ENCODE assay signal across 9 mouse cellular contexts in genomic region chr3:153791610-153792363, GRCm38 (mm10). TPM values are rescaled to one million over a fixed set of nuclear protein-coding genes. Genes with fewer than 3 reads are reported as not detected.
A peak's percentile ranks its signal among the peaks of the same experiment; 100 is the strongest.
DNase-seq lines count a peak whose midpoint lies in the region; ATAC-seq and TF ChIP-seq lines count a peak whose summit lies in the region.
"Had no signal": no experiment of that assay in that cellular context is flagged by ENCODE, and none has a peak within 500 bp of the region (broad histone marks: within the 10 kb centered on the region; RNA-seq: fewer than 3 reads in every experiment).

No protein-coding gene starts in this region.

- no peak for TF ChIP-seq POLR2A in CH12.LX (IDR thresholded peaks at IDR 0.05; ENCODE audit: low read depth, low read length)

- no peak for TF ChIP-seq CTCF in CH12.LX (conservative IDR thresholded peaks at IDR 0.05 in 1 of 2, IDR thresholded peaks at IDR 0.05 in 1 of 2; ENCODE audit: low read depth in 2 of 2, low read length in 2 of 2)

- no peaks in the 10 kb centered on the region for H3K9me3 ChIP-seq in heart, embryonic 16.5 days (replicated peaks; ENCODE audit: control insufficient read depth, low read length)
- no peaks in the 10 kb centered on the region for H3K9me3 ChIP-seq in CH12.LX (replicated peaks; ENCODE audit: low read length)
- no peaks in the 10 kb centered on the region for H3K9me3 ChIP-seq in liver, embryonic 12.5 days (replicated peaks)

- H3K4me1 ChIP-seq in heart, embryonic 16.5 days (ENCODE audit: control insufficient read depth, insufficient read depth, low read length): peaks cover 5% of the 10 kb centered on the region; the same call in 1 of the 2 replicates
- peaks cover 23 to 36% of the 10 kb centered on the region in 2 experiments for H3K4me1 ChIP-seq in CH12.LX (ENCODE audit: control insufficient read depth in 1 of 2, insufficient read depth in 2 of 2)
- peaks cover 68% of the 10 kb centered on the region for H3K4me1 ChIP-seq in liver, embryonic 12.5 days

- H3K27ac ChIP-seq in heart, embryonic 16.5 days (ENCODE audit: low read length): peak overlapping the region; percentile 25; the same call in 1 of the 2 replicates
- H3K27ac ChIP-seq in CH12.LX (ENCODE audit: insufficient read depth, low read depth): no peak overlapping the region
- H3K27ac ChIP-seq in liver, embryonic 12.5 days: peak overlapping the region; percentile 98

- H3K9ac ChIP-seq in heart, embryonic 16.5 days (ENCODE audit: low read length): no peak overlapping the region
- H3K9ac ChIP-seq in CH12.LX (ENCODE audit: insufficient read depth, low read depth): peak overlapping the region; percentile 36; the same call in 1 of the 2 replicates
- peak overlapping the region; percentile 72 for H3K9ac ChIP-seq in liver, embryonic 12.5 days

- H3K79me2 ChIP-seq in CH12.LX (replicated peaks; ENCODE audit: control insufficient read depth, extremely low read depth, insufficient read depth, poor library complexity, severe bottlenecking): no peaks in the 10 kb centered on the region

- in situ Hi-C loops in CH12.LX (cut with MboI; ENCODE audit: low pct_ligation_motif_present, low pct_unique_long_range_greater_than_20kb, low sequenced_read_pairs): loop anchor here (10.0 to 25.0 kb wide), 2 partner anchors 117 to 529 kb away; no protein-coding TSS in a partner anchor

- H3K27me3 ChIP-seq in heart, embryonic 16.5 days (ENCODE audit: control insufficient read depth, insufficient read depth, low read length): no peaks in the 10 kb centered on the region
- H3K27me3 ChIP-seq in CH12.LX (replicated peaks): no peaks in the 10 kb centered on the region
- no peaks in the 10 kb centered on the region for H3K27me3 ChIP-seq in liver, embryonic 12.5 days (replicated peaks)

- peak; percentile 55 for ATAC-seq in heart, embryonic 16.5 days (replicated peaks; ENCODE audit: extremely low read depth, insufficient read depth, low FRiP score)
- peak; percentile 98 for ATAC-seq in liver, embryonic 12.5 days

- intact Hi-C loops in heart, postnatal 10 days (cut with DNase I): no loop called here
- intact Hi-C loops in left cerebral cortex, postnatal 4 days (cut with DNase I): no loop called here

- no peak overlapping the region for H3K4me3 ChIP-seq in heart, embryonic 16.5 days (ENCODE audit: low read length)
- H3K4me3 ChIP-seq in CH12.LX (replicated peaks in 1 of 3; ENCODE audit: low read depth in 2 of 3, low read length in 2 of 3, poor library complexity in 1 of 3): no peak overlapping the region
- H3K4me3 ChIP-seq in liver, embryonic 12.5 days: peak overlapping the region; percentile 31

- DNase-seq in heart, postnatal 10 days: no peak
- DNase-seq in CH12.LX (ENCODE audit: extremely low read depth): peak; percentile 56
- DNase-seq in c-Kit-negative CD71-positive TER-119-positive erythroid progenitor cells, embryonic 14.5 days (ENCODE audit: low read depth, low spot score): peak; percentile 67
- DNase-seq in gastrocnemius, postnatal 4 days (ENCODE audit: low spot score in 2 of 2): no peak
- no peak for DNase-seq in left cerebral cortex, postnatal 4 days
- DNase-seq: cerebellum, adult 2 months had no signal

- dilution Hi-C loops in CH12.LX (cut with MboI; ENCODE audit: extremely low pct_ligation_motif_present, extremely low pct_unique_long_range_greater_than_20kb, low sequenced_read_pairs): no loop called here

- H3K36me3 ChIP-seq in heart, embryonic 16.5 days (ENCODE audit: control insufficient read depth, insufficient read depth): no peaks in the 10 kb centered on the region
- H3K36me3 ChIP-seq in CH12.LX (replicated peaks in 1 of 2; ENCODE audit: control insufficient read depth in 1 of 2, insufficient read depth in 1 of 2, low read length in 1 of 2): no peaks in the 10 kb centered on the region
- no peaks in the 10 kb centered on the region for H3K36me3 ChIP-seq in liver, embryonic 12.5 days

- peak; percentile 50 for TF ChIP-seq EP300 in CH12.LX (IDR thresholded peaks at IDR 0.05; ENCODE audit: low read length)

- no peak for TF ChIP-seq RAD21 in CH12.LX (IDR thresholded peaks at IDR 0.05; ENCODE audit: low read depth, low read length)

- WGBS in heart, embryonic 16.5 days: 27% methylated on average over 11 of the region's 11 CpGs
- 10% methylated on average over 11 of the region's 11 CpGs for WGBS in liver, embryonic 12.5 days (ENCODE audit: insufficient replicate concordance)

- no peak overlapping the region; the same call in 1 of the 2 replicates for H3K4me2 ChIP-seq in heart, embryonic 16.5 days (ENCODE audit: low read depth, low read length)
- H3K4me2 ChIP-seq in CH12.LX (ENCODE audit: insufficient read depth, low read depth, poor library complexity, severe bottlenecking): peak overlapping the region; percentile 3; the same call in 1 of the 2 replicates
- H3K4me2 ChIP-seq in liver, embryonic 12.5 days: peak overlapping the region; percentile 68

TF ChIP-seq in CH12.LX, 34 proteins besides CTCF, POLR2A, EP300 and RAD21:
- no peak for TF ChIP-seq MAFK (IDR thresholded peaks at IDR 0.05; ENCODE audit: insufficient replicate concordance, low read length)
- peak; percentile 52; the same call in 1 of the 2 replicates for TF ChIP-seq IRF4 (IDR thresholded peaks at IDR 0.05; ENCODE audit: low read depth, low read length)
- TF ChIP-seq JUN (IDR thresholded peaks at IDR 0.05; ENCODE audit: insufficient read depth, low read depth, low read length): no peak
- TF ChIP-seq MEF2A (IDR thresholded peaks at IDR 0.05; ENCODE audit: borderline replicate concordance, low read depth, low read length): peak; percentile 71; the same call in 1 of the 2 replicates
- TF ChIP-seq MAZ (IDR thresholded peaks at IDR 0.05; ENCODE audit: low read depth, low read length): peak; percentile 63; the same call in 1 of the 2 replicates
- TF ChIP-seq MYC (IDR thresholded peaks at IDR 0.05; ENCODE audit: low read depth, low read length): 0 out of 2 replicates have a peak, but pooled peaks have one; percentile 14
- no peak for TF ChIP-seq SIN3A (IDR thresholded peaks at IDR 0.05; ENCODE audit: low read length)
- TF ChIP-seq E2F4 (IDR thresholded peaks at IDR 0.05; ENCODE audit: insufficient replicate concordance, low read depth, low read length): no peak
- TF ChIP-seq ETS1 (conservative IDR thresholded peaks at IDR 0.05; ENCODE audit: low read depth, low read length): peak; percentile 73
TF ChIP-seq in CH12.LX: peak in this region for 5.

RNA-seq across cellular contexts. Expression of gene Asb17, which starts 52.2 kb away (rescaled TPM):
- polyA plus RNA-seq in heart, embryonic 16.5 days (2015; fragmentation: Nextera tagmentation; extraction: Ambion mirVana): 0.14 and 0.15 TPM in 2 replicates
- not detected for total RNA-seq in heart, postnatal 10 days (2021)
- total RNA-seq in CH12.LX (2012; rRNA removed): 0.13 TPM in 2 replicates
- not detected in 2 replicates for total RNA-seq in CH12.LX (2014; rRNA removed)
- 0.27 TPM in 1 of 2 replicates, not detected in the other for polyA plus RNA-seq in CH12.LX (2012; ENCODE audit: insufficient read length, low read depth)
- 5.3 and 6.4 TPM in 2 replicates for polyA plus RNA-seq in liver, embryonic 12.5 days (2016; fragmentation: Nextera tagmentation; extraction: Ambion mirVana)
- total RNA-seq in gastrocnemius, postnatal 4 days (2021): not detected
- not detected for total RNA-seq in left cerebral cortex, postnatal 4 days (2021)
- total RNA-seq: liver, adult 2 months had no signal
- polyA plus RNA-seq: cerebellum, adult 2 months; liver, adult 2 months had no signal

Comparison
In these comparisons a context has a peak if more than half of its experiments do, and no peak if none do; other contexts are left out.
1. DNase-seq: peak in CH12.LX (single experiment) and c-Kit-negative CD71-positive TER-119-positive erythroid progenitor cells, embryonic 14.5 days (single experiment); none in heart, postnatal 10 days (0 of 2), gastrocnemius, postnatal 4 days (0 of 2) and left cerebral cortex, postnatal 4 days (single experiment).